Mouse (Mus musculus) liver, adult 2 months (tissue): ENCODE results near the gene Hnrnpa2b1.

Source experiments
- CTCF ChIP-seq: fragments of 200-500 bp; IDR thresholded peaks from 2 replicates; pipeline ENCODE4 v1.5.1; 2011; ENCODE audit warnings: low read depth, low read length, control low read depth
- POLR2A ChIP-seq: fragments of 200-500 bp; IDR thresholded peaks from 2 replicates; pipeline ENCODE4 v1.6.1; 2011; ENCODE audit warnings: low read length, control low read depth; ENCODE audit not compliant: insufficient read depth; ENCODE audit errors: extremely low read depth

DNA sequence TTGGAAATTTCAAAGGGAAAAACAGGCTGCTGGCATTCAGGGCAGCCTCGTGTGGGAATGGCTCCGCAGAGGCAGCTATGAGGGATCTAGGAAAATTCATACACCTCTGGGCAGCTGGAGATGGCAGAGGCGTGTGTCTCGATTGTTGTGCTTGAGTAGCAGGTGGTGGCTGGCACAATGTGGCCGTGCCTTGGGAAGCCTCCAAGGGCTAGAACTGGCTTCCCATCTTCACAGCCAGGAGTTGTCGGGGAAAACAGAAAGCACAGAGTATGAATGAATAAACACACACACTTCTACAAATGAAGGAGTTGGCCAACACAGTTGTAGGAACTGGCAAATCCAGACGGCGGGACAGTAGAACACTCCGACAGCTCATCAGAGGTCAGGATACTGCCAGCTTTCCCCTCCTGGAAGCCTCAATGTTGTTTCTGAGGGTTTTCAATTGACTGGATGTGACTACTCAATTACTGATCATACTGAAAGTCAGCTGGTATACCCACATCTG is 30.8 kb downstream of the Hnrnpa2b1 start:
- TF ChIP-seq CTCF (no peak), POLR2A (no peak)
